Mouse (Mus musculus) megakaryocyte, embryonic 14.5 days (primary cell): Measurements from ENCODE around the gene Hmx1. TPM values are rescaled to one million over a fixed set of nuclear protein-coding genes. Genes with fewer than 3 reads are reported as not detected.

Experiments used
- H3K27me3 ChIP-seq: replicated peaks from 2 replicates; pipeline ENCODE3; 2012; ENCODE audit warnings: inconsistent platforms
- H3K36me3 ChIP-seq: replicated peaks from 2 replicates; pipeline ENCODE3; 2012; ENCODE audit warnings: low read length, inconsistent platforms, mixed read lengths
- H3K4me1 ChIP-seq: 2 replicates; pipeline ENCODE4 v1.6.1; 2012; ENCODE audit warnings: inconsistent platforms
- H3K4me3 ChIP-seq: replicated peaks from 2 replicates; pipeline ENCODE3; 2012; ENCODE audit warnings: moderate library complexity, mild to moderate bottlenecking, inconsistent platforms
- H3K9me3 ChIP-seq: 2 replicates; pipeline ENCODE4 v1.6.1; 2012; ENCODE audit warnings: inconsistent platforms
- FLI1 ChIP-seq: IDR thresholded peaks from 2 replicates; pipeline ENCODE4 v1.6.1; 2012; ENCODE audit warnings: low read length, inconsistent platforms, mixed read lengths
- GATA1 ChIP-seq: IDR thresholded peaks from 3 replicates; pipeline ENCODE4 v1.6.1; 2012; ENCODE audit warnings: mixed read lengths, low read length, inconsistent platforms, borderline replicate concordance
- polyA plus RNA-seq: library from polyadenylated mRNA; stranded (reverse); fragments of >175 nt; gene quantifications from 2 replicates; pipeline ENCODE4 v1.2.3, GENCODE M21; 2012; ENCODE audit warnings: low replicate concordance; ENCODE audit not compliant: insufficient read depth

Gene Hmx1
- polyA plus RNA-seq, 1 experiment, result not detected

DNA sequence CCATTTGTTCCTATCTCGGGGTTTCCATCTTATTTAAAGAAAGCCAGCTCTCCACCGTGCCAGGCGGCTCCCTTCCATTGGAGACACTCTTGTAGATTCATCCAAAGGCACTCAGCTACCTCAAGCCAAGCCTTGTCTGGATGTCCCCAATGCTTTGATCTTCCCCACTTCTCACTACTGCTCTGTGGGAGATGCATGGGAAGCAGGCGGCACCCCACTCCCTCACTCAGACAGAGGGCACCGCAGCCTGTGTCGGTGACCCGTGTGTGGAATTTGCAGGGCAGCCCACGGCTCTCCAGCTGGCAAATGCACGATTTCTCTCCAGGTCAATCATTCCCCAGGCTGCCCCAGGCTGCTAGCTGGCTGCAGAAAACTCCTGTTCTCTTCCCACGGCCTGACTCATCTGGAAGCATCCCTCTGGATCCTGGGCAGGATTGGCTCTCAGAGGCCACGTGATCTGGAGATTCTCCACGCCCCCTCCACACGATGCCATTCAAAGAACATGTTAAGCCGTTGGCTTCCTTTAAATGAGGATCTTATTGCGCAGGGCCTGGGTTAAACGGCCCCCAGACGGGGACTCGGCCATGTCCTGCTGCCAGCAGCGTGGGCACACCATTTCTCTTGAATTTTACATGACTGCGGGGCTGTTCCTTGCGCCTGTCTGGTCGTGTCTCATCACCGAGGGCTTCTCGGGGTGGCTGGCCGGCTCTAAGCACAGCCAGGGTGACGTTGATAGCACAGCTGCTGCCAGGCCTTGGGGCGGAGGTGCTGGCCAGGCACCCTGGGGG lies 58.9 kb downstream of the Hmx1 start:
- H3K27me3 ChIP-seq, result peaks cover 52% of the 10 kb centered on the region
- H3K9me3 ChIP-seq, result peaks cover 4% of the 10 kb centered on the region
- no peak for TF ChIP-seq GATA1
- no peak for TF ChIP-seq FLI1
- H3K4me1 ChIP-seq, result no peaks in the 10 kb centered on the region
- no peaks in the 10 kb centered on the region for H3K36me3 ChIP-seq
- H3K4me3 ChIP-seq, result no peak overlapping the region

Other genes with a start within 250 kb of the Hmx1 start
- 0.35 TPM in 1 of 2 replicates, not detected in the other for gene Adra2c, start 110.8 kb upstream of the Hmx1 start, polyA plus RNA-seq
- not detected in 2 replicates for gene Cpz, start 136.6 kb downstream of the Hmx1 start, polyA plus RNA-seq
- 1.2 and 2.3 TPM in 2 replicates for gene Trmt44, start 186.0 kb downstream of the Hmx1 start, polyA plus RNA-seq
- gene Acox3, start 193.9 kb downstream of the Hmx1 start, polyA plus RNA-seq, result 2.2 and 5.1 TPM in 2 replicates